Mouse (Mus musculus) megakaryocyte, embryonic 14.5 days (primary cell): ENCODE measurements around the gene Mfsd14b.

Experiments used
- FLI1 ChIP-seq: IDR thresholded peaks from 2 replicates; pipeline ENCODE4 v1.6.1; 2012; ENCODE audit warnings: low read length, inconsistent platforms, mixed read lengths
- GATA1 ChIP-seq: IDR thresholded peaks from 3 replicates; pipeline ENCODE4 v1.6.1; 2012; ENCODE audit warnings: mixed read lengths, low read length, inconsistent platforms, borderline replicate concordance

- TF ChIP-seq GATA1 (no peak), FLI1 (no peak)
These were observed 464 bp upstream of the Mfsd14b start for GRCm38 (mm10) chr13:65113239-65113638.
